Mouse (Mus musculus): ENCODE measurements around the gene Ablim1.
A peak's percentile ranks its signal among the peaks of the same experiment; 100 is the strongest.

Gene Ablim1

GRCm38 (mm10) chr19:57124906-57125305 lies 189.8 kb downstream of the Ablim1 start:
- DNase-seq (ENCODE audit: low spot score): no peak

GRCm38 (mm10) chr19:57124138-57124519 lies 190.6 kb downstream of the Ablim1 start:
- no peak for DNase-seq (ENCODE audit: low spot score)

GRCm38 (mm10) chr19:57123503-57124137 lies 191.1 kb downstream of the Ablim1 start:
- no peak for DNase-seq (ENCODE audit: low spot score)

DNA sequence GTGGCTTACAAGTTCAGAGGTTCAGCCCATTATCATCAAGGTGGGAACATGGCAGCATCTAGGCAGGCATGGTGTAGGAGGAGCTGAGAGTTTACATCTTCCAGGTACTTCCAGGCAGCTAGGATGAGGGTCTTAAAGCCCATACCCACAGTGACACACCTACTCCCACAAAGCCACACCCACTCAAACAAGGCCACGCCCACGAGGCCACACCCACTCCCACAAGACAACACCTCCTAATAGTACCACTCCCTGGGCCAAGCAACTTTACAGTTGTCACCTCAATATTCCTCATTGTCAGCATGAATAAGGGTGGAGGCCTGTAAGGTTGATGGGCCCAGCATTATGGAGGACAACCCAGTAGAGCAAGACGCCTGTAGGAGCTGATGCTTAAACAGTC lies 192.5 kb downstream of the Ablim1 start:
- DNase-seq (ENCODE audit: low spot score): no peak

DNA sequence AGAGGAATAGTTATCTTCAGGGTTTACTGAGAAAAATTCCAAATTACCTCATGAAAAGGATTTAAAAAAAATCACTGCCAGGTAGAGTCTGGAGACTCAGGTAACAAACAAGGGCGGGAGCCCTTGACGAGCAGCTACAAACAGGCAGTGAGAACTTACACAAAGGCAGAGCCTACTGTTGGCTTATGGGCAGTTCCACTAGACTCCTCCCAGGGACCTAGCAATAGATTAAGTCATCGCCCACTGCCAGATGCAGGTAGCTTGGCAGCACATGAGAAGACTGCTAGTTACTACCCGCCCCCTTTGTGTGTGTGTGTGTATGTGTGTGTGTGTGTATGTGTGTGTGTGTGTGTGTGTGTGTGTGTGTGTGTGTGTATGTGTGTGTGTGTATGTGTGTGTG lies 193.7 kb downstream of the Ablim1 start:
- DNase-seq (ENCODE audit: low spot score): no peak

- no peak for DNase-seq (ENCODE audit: low spot score)
Observed at GRCm38 (mm10) chr19:57119661-57120060, 195.1 kb downstream of the Ablim1 start.

DNA sequence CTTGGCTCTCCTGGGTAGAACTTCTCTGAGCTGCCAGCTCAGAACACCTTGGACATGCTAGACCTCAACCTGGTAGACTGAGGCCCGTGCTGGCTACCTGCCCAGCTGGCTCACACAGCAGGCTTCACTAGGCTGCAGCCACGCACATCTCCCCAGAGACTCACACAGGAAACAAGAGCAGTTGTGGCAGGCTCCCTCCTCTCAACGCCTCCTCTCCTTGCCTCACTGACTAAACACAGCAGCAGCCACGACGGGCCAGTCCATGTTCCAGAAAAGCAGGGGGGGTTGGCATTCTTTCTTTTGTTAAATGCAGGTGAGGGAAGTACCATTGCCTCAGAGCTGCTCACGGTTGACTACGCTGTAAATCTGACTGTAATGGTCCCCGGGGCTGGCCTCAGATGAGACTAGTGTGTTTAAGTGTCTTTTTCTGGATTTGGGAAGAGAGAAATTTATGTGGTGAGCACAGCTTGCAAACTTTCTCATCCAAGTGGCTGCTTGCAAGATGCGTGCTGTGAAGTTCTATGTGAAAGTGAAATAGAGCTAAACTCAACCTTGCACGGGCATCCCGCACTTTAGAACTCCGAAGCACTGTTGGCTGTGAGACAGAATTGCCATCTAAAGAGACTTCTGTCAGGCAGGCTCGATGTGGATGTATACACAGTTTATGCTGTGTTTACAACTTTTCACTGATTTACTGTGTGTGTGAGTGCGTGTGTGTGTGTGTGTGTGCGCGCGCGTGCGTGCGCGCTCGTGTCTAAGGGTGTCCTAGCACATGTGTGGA lies 195.7 kb downstream of the Ablim1 start:
- peak; percentile 65 for DNase-seq (ENCODE audit: low spot score)

DNA sequence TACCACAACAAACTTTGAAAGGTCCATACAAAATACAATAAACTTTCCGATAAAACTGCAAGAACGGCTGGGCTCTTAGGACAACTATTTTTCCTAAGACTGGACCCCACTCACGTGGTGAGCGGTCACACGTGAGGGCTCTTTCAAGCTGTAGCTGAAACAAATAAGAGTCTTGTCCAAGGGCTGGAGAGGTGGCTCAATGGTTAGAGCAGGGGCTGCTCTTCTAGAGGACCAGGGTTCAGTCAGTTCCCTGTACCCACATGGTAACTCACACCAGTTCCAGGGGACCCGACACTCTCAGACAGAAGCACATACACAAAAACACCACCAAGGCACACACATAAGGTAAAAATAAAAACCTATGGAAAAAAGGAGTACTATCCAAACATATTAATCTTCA lies 197.0 kb downstream of the Ablim1 start:
- no peak for DNase-seq (ENCODE audit: low spot score)

DNA sequence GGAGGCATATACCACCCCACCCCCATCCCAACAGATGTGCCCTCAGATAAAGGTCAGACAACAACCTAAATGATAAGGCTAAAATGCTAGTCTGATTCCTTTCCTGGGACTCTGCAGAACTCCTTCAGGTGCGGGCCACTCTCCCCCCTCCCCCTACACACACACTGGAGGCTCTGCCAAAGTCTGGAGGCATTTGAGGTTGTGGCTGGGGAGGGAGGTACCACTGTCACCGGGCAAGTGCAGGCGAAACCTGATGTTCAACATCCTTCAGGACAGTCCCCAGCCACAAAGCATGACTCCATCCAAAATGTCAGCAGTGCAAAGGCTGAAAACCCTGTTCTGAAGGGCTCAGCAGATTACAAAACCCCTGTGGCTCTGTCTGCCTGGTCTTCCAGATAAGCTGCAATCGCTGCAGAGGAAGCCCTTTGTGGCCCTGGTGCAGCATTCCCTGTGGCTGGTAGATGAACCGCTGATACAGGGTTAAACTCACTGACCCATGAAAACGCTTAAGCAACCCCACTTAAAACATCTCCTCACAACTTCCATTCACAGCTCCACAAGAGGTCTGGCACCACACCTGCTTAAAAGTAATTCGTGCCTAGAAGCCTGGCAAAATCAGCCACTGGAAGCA lies 197.7 kb downstream of the Ablim1 start:
- no peak for DNase-seq (ENCODE audit: low spot score)

- DNase-seq (ENCODE audit: low spot score): no peak
Observed at GRCm38 (mm10) chr19:57115670-57116069, 199.0 kb downstream of the Ablim1 start.

GRCm38 (mm10) chr19:57114951-57115350 lies 199.8 kb downstream of the Ablim1 start:
- DNase-seq (ENCODE audit: low spot score): no peak

DNA sequence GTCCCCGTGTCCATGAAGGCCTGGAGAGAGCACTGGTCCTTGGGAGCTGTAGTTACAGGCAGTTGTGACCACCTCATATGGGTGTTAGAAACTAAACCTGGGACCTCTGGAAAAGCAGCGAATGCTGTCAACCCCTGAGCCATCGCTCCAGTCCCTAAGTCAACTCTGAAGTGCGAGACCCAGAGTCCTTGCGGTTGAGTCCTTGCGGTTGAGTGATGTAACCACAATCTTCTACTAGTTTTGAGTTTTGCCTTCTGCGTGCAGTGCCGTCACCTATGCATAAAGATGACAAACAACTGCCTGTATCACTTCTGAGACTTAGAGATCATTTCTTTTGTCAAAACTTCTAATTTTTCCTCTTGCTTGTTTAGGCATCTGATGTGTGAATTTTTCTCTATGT lies 200.7 kb downstream of the Ablim1 start:
- DNase-seq (ENCODE audit: low spot score): no peak

GRCm38 (mm10) chr19:57112816-57113406 lies 201.8 kb downstream of the Ablim1 start:
- DNase-seq (ENCODE audit: low spot score): peak; percentile 78

- no peak for DNase-seq (ENCODE audit: low spot score)
Observed at GRCm38 (mm10) chr19:57112231-57112815, 202.4 kb downstream of the Ablim1 start.

DNA sequence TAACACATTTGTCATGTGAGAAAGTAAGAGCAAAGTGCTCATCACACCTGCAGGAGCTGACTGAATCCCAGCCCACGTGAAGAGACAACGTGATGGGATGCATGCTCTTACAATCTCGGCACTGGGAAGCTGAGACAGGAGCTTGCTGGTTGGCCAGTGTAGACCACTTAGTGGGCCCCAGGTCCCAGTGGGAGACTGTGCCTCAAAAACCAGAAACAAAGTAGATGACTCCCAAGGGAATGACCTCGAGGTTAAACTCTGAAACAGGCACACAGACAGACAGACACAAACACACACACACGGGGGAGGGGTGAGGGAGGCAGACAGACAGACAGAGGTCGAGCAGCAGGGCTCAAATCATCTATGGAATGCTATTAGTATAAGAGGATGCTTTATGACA lies 203.4 kb downstream of the Ablim1 start:
- no peak for DNase-seq (ENCODE audit: low spot score)

DNA sequence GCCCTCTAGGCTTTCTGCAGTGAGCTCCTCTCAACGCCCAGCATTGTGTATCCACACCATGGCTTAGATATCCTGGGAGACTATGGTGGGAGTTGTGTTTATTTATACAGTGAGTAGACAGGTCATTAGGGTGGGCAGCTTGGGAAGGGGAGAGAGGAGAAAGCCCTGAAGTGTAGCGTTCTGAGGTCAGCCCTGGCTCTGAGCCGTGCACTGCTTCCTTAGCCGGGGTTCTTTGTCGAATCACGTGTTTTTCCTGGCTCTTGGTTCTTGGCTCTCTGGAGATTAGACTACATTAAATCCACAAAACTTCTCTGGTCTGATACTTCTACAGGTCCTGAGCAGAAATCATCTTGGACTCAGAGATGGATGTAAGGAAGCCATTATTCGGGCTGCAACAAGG lies 205.1 kb downstream of the Ablim1 start:
- DNase-seq (ENCODE audit: low spot score): no peak

GRCm38 (mm10) chr19:57106513-57106912 lies 208.2 kb downstream of the Ablim1 start:
- no peak for DNase-seq (ENCODE audit: low spot score)

- DNase-seq (ENCODE audit: low spot score): no peak
Observed at GRCm38 (mm10) chr19:57106031-57106430, 208.7 kb downstream of the Ablim1 start.

GRCm38 (mm10) chr19:57105156-57105555 lies 209.6 kb downstream of the Ablim1 start:
- no peak for DNase-seq (ENCODE audit: low spot score)

GRCm38 (mm10) chr19:57104171-57104748 lies 210.5 kb downstream of the Ablim1 start:
- no peak for DNase-seq (ENCODE audit: low spot score)

- no peak for DNase-seq (ENCODE audit: low spot score)
Observed at GRCm38 (mm10) chr19:57103360-57103958, 211.3 kb downstream of the Ablim1 start.

DNA sequence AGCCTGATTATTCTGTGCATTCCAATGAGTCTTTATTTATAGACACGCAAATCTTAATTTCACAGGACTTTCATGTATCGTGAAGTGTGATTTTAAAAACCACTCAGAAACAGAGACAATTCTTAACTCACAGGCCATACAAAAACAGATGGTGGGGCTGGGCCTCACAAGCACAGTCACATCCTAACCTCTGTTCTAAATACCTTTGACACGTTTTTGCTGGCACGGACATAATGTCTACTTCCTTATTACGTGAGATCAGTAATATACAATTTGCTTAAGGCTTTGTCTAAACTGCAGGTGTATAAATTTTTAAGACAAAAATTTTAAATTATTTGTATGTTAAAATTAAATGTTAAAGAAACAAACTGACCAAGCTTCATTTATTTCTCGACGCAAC lies 212.7 kb downstream of the Ablim1 start:
- no peak for DNase-seq (ENCODE audit: low spot score)
